Mouse (Mus musculus): ENCODE data around the gene 4933415A04Rik. TPM values are rescaled to one million over a fixed set of nuclear protein-coding genes. Genes with fewer than 3 reads are reported as not detected.

Gene 4933415A04Rik
- total RNA-seq (2023) = not detected

GRCm38 (mm10) chr11:43586324-43587090 lies at the start of gene 4933415A04Rik:
4933415A04Rik (plus strand) TSS chr11:43587040.

GRCm38 (mm10) chr11:43601440-43601839 lies 14.6 kb downstream of the 4933415A04Rik start, which contains the start of gene Fabp6:
Fabp6 (minus strand) TSS chr11:43601540.

Other genes starting within 250 kb of the 4933415A04Rik start
- gene Pttg1, start 160.8 kb upstream of the 4933415A04Rik start, total RNA-seq (2023) = 10 to 100 TPM; 38.7 to 40.7 TPM
- gene Slu7, start 153.3 kb upstream of the 4933415A04Rik start, total RNA-seq (2023) = 100 to 1,000 TPM in 1 of 2 experiments, 10 to 100 TPM in 1; 92.7 to 108 TPM
- not detected for gene C1qtnf2, start 112.8 kb upstream of the 4933415A04Rik start, total RNA-seq (2023)
- gene Ccnjl, start 58.3 kb upstream of the 4933415A04Rik start, total RNA-seq (2023) = not detected
- not detected for gene Fabp6, start 14.5 kb downstream of the 4933415A04Rik start, total RNA-seq (2023)
- gene Pwwp2a, start 95.0 kb downstream of the 4933415A04Rik start, total RNA-seq (2023) = 10 to 100 TPM; 72.8 to 77.2 TPM
- 10 to 100 TPM; 48.7 to 55.9 TPM for gene Ttc1, start 161.0 kb downstream of the 4933415A04Rik start, total RNA-seq (2023)

Data from B cell, adult 67 days (primary cell).